Comparison of ENCODE assay signal across 16 mouse cellular contexts in the genomic region with DNA sequence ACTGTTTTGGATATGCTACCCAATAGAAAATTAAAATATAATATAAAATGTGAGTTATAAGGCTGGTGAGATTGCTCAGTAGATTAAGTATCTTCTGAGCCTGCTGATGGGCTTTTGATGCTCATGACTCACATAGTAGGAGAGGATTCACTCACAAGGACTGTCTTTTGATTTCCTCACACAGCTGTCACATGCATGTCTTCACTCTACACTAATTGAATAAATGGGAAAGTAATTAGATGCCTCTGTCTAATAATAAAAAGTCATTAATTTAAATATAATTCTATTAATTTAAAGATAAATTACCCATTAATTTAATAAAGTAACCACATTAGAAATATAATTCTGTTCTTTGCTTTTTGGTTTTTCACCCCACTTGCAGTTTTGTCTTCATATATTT.
"Had no signal": no experiment of that assay in that cellular context is flagged by ENCODE, and none has a peak within 500 bp of the region (broad histone marks: within the 10 kb centered on the region; RNA-seq: fewer than 3 reads in every experiment).

No protein-coding gene starts in this region.

- DNase-seq: heart, postnatal 10 days; heart, postnatal 14 days; heart, postnatal 36 days; heart, postnatal 4 days; kidney, adult 11 months; kidney, adult 18-20 months; kidney, adult 2 months; kidney, adult 8-10 months; kidney, adult 9 months; kidney, postnatal 10 days; kidney, postnatal 14 days; kidney, postnatal 25 days; kidney, postnatal 36 days; kidney, postnatal 4 days; layer of hippocampus, adult 9-11 months; layer of hippocampus, postnatal 36 days had no signal
